Mouse (Mus musculus): ENCODE results near the gene Paqr6. TPM values are rescaled to one million over a fixed set of nuclear protein-coding genes. Genes with fewer than 3 reads are reported as not detected.

Paqr6 gene
- polyA plus RNA-seq (2015; fragmentation: Nextera tagmentation; extraction: Ambion mirVana) = 3.4 and 5.3 TPM in 2 replicates

DNA sequence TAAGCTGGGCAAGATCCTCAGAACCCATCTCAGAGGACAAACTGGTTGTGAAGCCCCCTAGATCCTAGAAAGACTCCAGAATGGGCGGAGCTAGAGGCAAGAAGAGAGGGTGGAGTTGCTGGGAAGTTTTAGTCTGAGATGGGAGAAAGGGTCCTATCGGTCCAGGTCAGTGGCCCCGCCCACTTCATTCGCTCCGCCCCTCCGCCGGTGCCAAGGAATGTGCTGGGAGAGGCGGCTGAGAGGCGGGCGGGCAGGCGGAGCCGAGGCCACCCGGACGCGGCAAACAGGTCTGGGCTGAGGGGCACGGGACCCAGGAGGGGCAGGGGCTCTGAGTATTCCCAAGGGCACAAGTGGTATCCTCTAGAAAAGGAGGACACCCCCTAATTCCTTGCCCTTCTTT lies at the start of gene Paqr6:
Paqr6 (plus strand) TSS at position 248 of the 400 bp plus-strand sequence.
- Histone ChIP-seq H3K9me3 (no peaks in the 10 kb centered on the region), H3K4me1 (replicated peaks) (peaks cover 8% of the 10 kb centered on the region; the same call in 1 of the 2 replicates), H3K4me2 (peak within 1 kb of the TSS; percentile 48), H3K4me3 (no peak within 1 kb of the TSS), H3K27me3 (peaks cover 20% of the 10 kb centered on the region), H3K27ac (replicated peaks) (peak within 1 kb of the TSS; percentile 43), H3K9ac (no peak within 1 kb of the TSS), H3K36me3 (peaks cover 37% of the 10 kb centered on the region)
- 2% methylated on average over 16 of the region's 16 CpGs for WGBS
- ATAC-seq (ENCODE audit: low read depth) = no peak

- H3K4me3 ChIP-seq = peak within 1 kb of the TSS; percentile 76
- H3K9me3 ChIP-seq = no peaks in the 10 kb centered on the region
- peak within 1 kb of the TSS; percentile 83 for H3K9ac ChIP-seq
- peaks cover 13% of the 10 kb centered on the region for H3K4me1 ChIP-seq (replicated peaks)
- H3K36me3 ChIP-seq = peaks cover 65% of the 10 kb centered on the region
- no peaks in the 10 kb centered on the region for H3K27me3 ChIP-seq
- H3K4me2 ChIP-seq = peak within 1 kb of the TSS; percentile 82
- peak; percentile 79 for ATAC-seq (ENCODE audit: low read depth)
- no peak within 1 kb of the TSS for H3K27ac ChIP-seq (replicated peaks)
- 4% methylated on average over 10 of the region's 10 CpGs for WGBS
Measured at GRCm38 (mm10) chr3:88324951-88325405, 39.4 kb upstream of the Paqr6 start, which contains the start of gene Glmp. Glmp (plus strand) TSS chr3:88325023.

DNA sequence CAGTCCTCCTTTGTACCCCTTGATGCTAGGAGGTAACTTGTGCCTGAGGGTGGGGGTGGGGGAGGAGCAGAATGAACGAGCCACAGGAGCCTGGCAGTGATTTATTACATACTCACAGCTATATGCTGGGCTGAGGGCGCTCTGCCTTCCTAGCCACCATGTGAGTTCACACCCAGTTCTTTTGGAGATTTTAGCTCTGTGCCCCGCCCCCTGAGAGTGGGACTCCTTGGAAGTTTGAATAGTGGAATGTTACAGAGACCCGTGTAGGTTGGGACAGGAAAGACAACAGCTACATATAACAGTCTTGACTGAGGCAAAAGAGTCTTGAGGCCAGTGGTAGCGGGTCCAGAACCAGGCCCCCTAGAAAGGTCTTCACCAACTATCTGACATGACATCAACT lies 35.4 kb upstream of the Paqr6 start:
- peaks cover 13% of the 10 kb centered on the region for H3K4me1 ChIP-seq (replicated peaks)
- no peak for ATAC-seq (ENCODE audit: low read depth)
- peaks cover 26% of the 10 kb centered on the region for H3K36me3 ChIP-seq
- H3K9ac ChIP-seq = no peak overlapping the region
- H3K4me3 ChIP-seq = no peak overlapping the region
- H3K27me3 ChIP-seq = no peaks in the 10 kb centered on the region
- H3K4me2 ChIP-seq = no peak overlapping the region
- WGBS = 53% methylated on average over 5 of the region's 5 CpGs
- H3K27ac ChIP-seq (replicated peaks) = no peak overlapping the region
- H3K9me3 ChIP-seq = no peaks in the 10 kb centered on the region

GRCm38 (mm10) chr3:88331282-88331681 lies 33.1 kb upstream of the Paqr6 start:
- Histone ChIP-seq H3K9ac (no peak overlapping the region), H3K36me3 (peaks cover 26% of the 10 kb centered on the region), H3K27ac (replicated peaks) (no peak overlapping the region), H3K9me3 (no peaks in the 10 kb centered on the region), H3K4me2 (no peak overlapping the region), H3K4me3 (no peak overlapping the region), H3K4me1 (replicated peaks) (peaks cover 11% of the 10 kb centered on the region), H3K27me3 (no peaks in the 10 kb centered on the region)
- WGBS = 30% methylated on average over 2 of the region's 2 CpGs
- no peak for ATAC-seq (ENCODE audit: low read depth)

DNA sequence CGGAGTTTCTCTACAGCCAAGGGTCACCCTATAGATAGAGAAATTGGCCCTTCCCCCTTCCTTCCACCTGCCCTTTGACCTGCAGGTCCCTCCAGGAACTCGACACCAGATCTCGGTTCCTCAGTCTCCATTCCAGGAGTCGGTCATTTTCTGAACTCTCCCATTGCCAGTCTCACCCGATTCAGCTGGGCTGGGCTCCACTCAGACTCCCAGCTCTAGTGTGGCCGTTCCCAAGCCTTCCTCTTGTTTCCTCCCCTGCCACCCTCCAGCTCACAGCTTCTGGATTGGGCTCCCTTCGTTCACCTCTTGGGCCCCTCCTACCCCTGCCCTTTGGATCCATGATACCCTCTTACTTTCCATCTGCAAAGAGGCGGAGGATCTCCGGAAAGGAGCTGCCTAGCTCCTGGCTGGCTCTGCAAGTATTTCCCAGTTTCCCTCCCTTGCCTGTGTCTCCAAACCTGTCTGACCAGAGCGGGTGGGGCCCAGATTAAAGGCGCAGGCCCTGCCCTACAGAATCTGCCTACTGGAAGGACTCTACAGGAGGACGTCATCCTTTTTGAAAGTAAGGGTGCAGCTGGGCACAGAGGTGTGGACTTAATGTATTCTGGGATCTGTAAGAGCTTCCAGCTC lies 30.2 kb upstream of the Paqr6 start:
- Histone ChIP-seq H3K27me3 (no peaks in the 10 kb centered on the region), H3K4me3 (no peak overlapping the region), H3K9ac (no peak overlapping the region), H3K4me2 (no peak overlapping the region), H3K36me3 (peaks cover 8% of the 10 kb centered on the region; the same call in 1 of the 2 replicates), H3K27ac (replicated peaks) (no peak overlapping the region), H3K4me1 (replicated peaks) (peaks cover 28% of the 10 kb centered on the region), H3K9me3 (no peaks in the 10 kb centered on the region)
- 62% methylated on average over 12 of the region's 12 CpGs for WGBS
- ATAC-seq (ENCODE audit: low read depth) = no peak

GRCm38 (mm10) chr3:88334902-88335435 lies 29.4 kb upstream of the Paqr6 start:
- Histone ChIP-seq H3K27ac (replicated peaks) (peak overlapping the region; percentile 96), H3K4me3 (peak overlapping the region; percentile 82), H3K9me3 (no peaks in the 10 kb centered on the region), H3K4me2 (peak overlapping the region; percentile 72), H3K4me1 (replicated peaks) (peaks cover 31% of the 10 kb centered on the region), H3K27me3 (no peaks in the 10 kb centered on the region), H3K36me3 (no peaks in the 10 kb centered on the region), H3K9ac (peak overlapping the region; percentile 91)
- WGBS = 31% methylated on average over 3 of the region's 3 CpGs
- ATAC-seq (ENCODE audit: low read depth) = no peak

DNA sequence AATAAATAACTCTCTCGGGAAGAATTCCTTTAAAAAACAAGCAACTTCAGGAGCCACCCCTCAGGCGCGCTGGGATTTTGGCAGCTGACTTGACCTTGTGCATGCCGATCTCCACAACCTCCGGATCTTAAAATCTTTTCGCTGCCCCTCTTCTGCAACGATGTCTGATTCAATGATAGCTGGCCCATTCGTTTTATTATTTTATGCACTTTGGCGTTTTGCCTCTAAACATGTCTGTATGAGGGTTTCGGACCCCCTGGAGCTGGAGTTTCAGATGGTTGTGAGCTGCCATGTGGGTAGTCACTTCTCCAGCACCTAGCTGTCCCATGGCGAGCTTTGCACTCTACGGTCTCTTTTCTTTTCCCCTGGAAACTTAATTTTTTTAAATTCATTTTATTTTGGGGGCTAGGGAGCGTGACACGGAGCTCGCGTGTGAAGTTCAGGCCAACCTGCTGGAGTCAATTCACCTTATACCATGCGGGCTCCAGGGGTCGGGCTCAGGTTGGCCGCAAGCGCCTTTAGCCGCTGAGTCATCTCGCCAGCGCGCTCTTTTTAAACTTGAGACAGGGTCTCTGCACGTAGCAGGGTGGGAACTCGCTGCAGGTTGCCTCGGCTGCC lies 28.8 kb upstream of the Paqr6 start:
- peak overlapping the region; percentile 96 for H3K27ac ChIP-seq (replicated peaks)
- peak overlapping the region; percentile 91 for H3K9ac ChIP-seq
- H3K4me2 ChIP-seq = peak overlapping the region; percentile 72
- H3K27me3 ChIP-seq = no peaks in the 10 kb centered on the region
- no peaks in the 10 kb centered on the region for H3K36me3 ChIP-seq
- H3K4me1 ChIP-seq (replicated peaks) = peaks cover 31% of the 10 kb centered on the region
- no peaks in the 10 kb centered on the region for H3K9me3 ChIP-seq
- WGBS = 2% methylated on average over 27 of the region's 27 CpGs
- ATAC-seq (ENCODE audit: low read depth) = peak; percentile 68; the same call in 1 of the 2 replicates
- peak overlapping the region; percentile 82 for H3K4me3 ChIP-seq

DNA sequence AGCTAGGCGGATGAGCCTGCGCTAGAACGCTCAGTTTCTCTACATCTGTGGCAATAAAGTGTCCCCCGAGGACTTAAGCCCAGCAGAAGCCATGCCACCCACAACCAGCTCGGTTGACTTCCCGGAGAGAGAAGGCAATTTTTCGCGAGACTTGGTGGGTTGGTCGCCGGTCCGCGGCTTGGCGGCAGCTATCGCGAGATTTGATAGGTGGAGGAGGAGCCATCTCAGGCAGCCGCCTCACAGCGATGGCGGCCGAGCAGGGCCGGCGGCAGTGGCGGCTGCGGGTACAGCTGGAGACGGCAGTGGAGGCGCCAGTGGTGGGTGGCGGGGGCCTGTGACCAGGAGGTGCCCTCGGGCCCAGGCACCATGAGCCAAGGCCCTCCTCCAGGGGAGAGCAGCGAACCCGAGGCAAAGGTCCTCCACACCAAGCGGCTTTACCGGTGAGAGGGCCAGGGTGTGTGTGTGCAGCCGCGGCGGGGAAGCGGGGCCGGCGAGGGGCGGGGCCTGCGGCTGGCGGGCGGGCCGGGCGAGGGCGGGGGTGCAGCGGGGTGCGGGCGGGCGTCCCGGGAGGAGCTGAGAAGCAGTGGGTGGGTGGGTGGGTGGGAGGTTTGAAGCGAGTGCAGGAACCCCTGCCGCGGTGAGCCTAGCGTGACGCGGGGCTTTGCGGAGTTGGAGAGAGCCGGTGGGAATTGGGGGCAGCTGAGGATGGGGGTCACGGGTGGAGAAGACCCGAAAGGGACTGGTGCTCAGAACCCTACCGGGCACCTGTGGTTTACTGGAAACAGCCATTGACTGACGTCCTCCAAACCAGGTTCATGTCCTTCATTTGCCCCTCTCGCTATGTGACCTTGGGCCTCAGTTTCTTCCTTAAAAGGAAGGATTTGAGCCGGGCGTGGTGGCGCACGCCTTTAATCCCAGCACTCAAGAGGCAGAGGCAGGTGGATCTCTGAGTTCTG lies 28.0 kb upstream of the Paqr6 start, which contains the start of the genes Tmem79 and Smg5:
Tmem79 (minus strand) TSS at position 91 of the 956 bp plus-strand sequence.
Smg5 (plus strand) TSS at position 203 of the 956 bp plus-strand sequence.
- ATAC-seq (ENCODE audit: low read depth) = peak; percentile 94
- peak within 1 kb of the TSS; percentile 96 for H3K27ac ChIP-seq (replicated peaks)
- peaks cover 31% of the 10 kb centered on the region for H3K4me1 ChIP-seq (replicated peaks)
- peak within 1 kb of the TSS; percentile 91 for H3K9ac ChIP-seq
- no peaks in the 10 kb centered on the region for H3K9me3 ChIP-seq
- no peaks in the 10 kb centered on the region; the same call in 1 of the 2 replicates for H3K36me3 ChIP-seq
- 2% methylated on average over 46 of the region's 66 CpGs for WGBS
- no peaks in the 10 kb centered on the region for H3K27me3 ChIP-seq
- peak within 1 kb of the TSS; percentile 82 for H3K4me3 ChIP-seq
- peak within 1 kb of the TSS; percentile 72 for H3K4me2 ChIP-seq

DNA sequence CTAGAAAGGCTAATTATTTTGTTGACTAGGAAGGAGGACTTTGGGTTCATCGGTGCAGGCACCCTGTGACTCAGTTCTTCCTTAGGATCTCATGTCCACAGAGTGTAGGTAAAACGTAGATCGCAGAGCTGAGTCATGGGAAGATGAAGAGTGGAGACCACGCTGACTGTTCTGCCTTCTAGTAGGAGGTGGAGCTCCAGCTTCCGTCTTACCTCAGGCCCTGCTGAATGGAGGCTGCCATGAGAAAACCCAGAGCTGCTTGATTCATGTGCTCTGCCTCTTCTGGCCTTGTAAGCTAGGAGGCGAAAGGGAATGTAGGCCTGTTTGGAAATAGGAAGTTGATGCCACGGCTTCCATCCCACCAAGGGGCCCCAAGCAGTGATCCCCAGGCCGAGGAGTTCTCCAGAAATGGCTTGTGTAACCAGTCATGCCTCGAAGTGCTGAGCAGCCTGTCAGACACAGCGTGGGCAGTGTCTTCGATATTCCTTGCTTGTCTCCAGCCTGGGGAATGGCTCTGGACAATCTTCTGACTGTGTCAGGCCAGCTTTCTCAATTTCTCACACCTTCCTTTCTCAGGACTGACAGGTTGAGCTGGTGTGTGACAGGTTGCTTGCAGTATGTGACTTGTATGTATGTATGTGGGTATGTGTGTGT lies 26.9 kb upstream of the Paqr6 start:
- Histone ChIP-seq H3K4me2 (peak overlapping the region; percentile 72), H3K9me3 (no peaks in the 10 kb centered on the region), H3K36me3 (peaks cover 10% of the 10 kb centered on the region), H3K27me3 (no peaks in the 10 kb centered on the region), H3K27ac (replicated peaks) (no peak overlapping the region), H3K4me1 (replicated peaks) (peaks cover 31% of the 10 kb centered on the region), H3K4me3 (peak overlapping the region; percentile 82), H3K9ac (0 out of 2 replicates have a peak overlapping the region, but pooled peaks have one; percentile 52)
- 78% methylated on average over 11 of the region's 11 CpGs for WGBS
- no peak for ATAC-seq (ENCODE audit: low read depth)

- WGBS = 94% methylated on average over 7 of the region's 7 CpGs
Measured at GRCm38 (mm10) chr3:88338316-88338715, 26.1 kb upstream of the Paqr6 start.

GRCm38 (mm10) chr3:88339006-88339405 lies 25.4 kb upstream of the Paqr6 start:
- Histone ChIP-seq H3K27ac (replicated peaks) (no peak overlapping the region), H3K27me3 (no peaks in the 10 kb centered on the region), H3K9ac (no peak overlapping the region), H3K4me3 (no peak overlapping the region), H3K4me2 (no peak overlapping the region), H3K4me1 (replicated peaks) (peaks cover 31% of the 10 kb centered on the region), H3K9me3 (no peaks in the 10 kb centered on the region), H3K36me3 (peaks cover 26% of the 10 kb centered on the region)
- WGBS = 84% methylated on average over 3 of the region's 3 CpGs
- no peak for ATAC-seq (ENCODE audit: low read depth)

More at GRCm38 (mm10) chr3:88338316-88338715, 26.1 kb upstream of the Paqr6 start:
- Histone ChIP-seq H3K9ac (no peak overlapping the region), H3K4me1 (replicated peaks) (peaks cover 31% of the 10 kb centered on the region), H3K4me3 (no peak overlapping the region), H3K27ac (replicated peaks) (no peak overlapping the region), H3K9me3 (no peaks in the 10 kb centered on the region), H3K27me3 (no peaks in the 10 kb centered on the region), H3K36me3 (peaks cover 19% of the 10 kb centered on the region), H3K4me2 (no peak overlapping the region)
- no peak for ATAC-seq (ENCODE audit: low read depth)
